Mouse (Mus musculus): ENCODE results near the gene Osbpl2. TPM values are rescaled to one million over a fixed set of nuclear protein-coding genes. Genes with fewer than 3 reads are reported as not detected.
A peak's percentile ranks its signal among the peaks of the same experiment; 100 is the strongest.

The Osbpl2 gene
- total RNA-seq, 1 experiment from 2014 or later: 47.2 TPM

DNA sequence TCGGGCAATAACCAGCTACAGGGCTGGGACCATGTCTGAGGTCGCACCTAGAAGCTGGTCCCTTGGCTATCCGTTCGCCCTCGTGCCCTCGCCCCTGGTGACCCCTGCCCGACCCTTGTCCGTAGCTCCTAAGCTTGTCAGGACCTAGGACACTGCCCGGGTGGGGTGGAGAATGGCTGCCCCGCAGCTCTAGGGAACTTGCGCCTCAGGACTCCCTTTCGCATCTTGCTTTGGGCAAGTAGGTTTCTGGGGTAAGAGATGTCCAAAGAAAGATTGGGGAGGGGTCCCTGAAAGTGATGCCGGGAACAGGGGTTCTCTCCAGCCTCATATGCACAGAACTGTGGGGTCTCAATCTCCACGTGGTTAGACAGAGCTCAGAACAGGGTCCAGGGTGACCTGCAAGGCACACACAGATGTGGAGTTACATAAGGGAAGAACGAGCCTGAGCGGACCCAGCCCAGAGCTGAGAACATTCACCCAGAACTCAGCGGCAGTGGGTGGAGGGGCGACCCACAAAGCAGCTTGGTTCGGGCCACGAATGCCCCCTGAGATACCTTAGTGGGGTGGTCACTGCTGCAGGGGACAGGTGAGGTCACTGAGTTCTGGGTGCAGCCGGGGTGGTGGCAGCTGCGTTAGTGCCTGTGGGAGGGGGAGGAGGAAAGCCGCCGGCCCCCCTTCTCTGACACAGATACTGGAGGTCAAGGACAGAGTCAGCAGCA is 14.3 kb upstream of the Osbpl2 start:
- no peak for DNase-seq

DNA sequence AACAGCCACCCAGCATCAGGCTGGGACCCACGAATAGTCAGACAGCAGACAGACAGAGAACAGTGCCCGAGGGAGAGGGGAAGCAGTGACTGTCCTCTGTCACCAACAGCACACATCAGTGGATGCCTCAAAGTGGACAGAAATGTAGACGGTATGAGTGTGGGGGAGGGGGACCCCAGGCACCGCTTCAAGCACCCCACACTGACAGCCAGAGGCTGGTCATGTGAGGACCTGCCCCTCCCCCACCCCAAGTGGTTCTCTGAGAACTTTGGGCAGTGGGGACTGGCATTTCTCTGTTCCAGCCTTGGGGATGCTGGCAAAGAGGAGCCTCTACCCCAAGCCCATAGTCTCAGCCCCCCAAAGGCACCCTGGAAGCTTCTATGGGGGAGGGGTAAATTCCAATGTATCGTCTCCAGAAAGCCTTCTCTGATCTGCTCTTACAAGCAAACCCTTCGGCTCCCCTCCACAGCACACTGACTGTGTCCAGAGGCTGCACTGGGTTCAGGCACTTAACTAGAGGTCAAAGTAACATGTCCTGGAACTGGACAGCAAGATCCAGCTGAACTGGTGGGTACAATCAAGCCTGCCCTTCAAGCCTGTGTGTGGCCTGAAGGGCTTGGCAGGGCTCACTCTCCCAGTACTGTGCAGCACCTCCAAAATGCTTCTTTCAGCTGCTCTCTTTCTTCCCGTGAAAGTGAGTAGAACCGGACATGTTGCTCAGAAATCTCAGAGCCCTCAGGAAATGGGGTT is 13.5 kb upstream of the Osbpl2 start:
- no peak for DNase-seq

DNA sequence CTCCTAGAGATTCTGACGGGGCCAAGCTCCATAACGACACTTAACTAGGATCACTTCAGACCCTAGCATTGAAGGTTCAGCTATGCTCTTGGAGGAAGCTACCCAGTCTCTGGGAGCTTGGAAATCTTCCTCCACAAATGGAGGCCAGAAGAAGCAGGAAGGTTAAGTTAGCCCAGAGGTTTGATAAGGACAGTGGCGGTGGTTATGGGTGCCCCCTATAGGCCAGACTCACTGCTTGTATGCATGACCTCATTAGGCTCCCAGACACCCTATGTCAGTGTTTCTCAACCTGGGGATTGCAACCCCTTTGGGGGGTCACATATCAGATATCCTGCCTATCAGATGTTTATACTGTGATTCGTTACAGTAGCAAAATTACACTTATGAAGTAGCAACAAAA is 12.0 kb upstream of the Osbpl2 start:
- no peak for DNase-seq

- no peak for DNase-seq
These were observed 10.8 kb upstream of the Osbpl2 start for GRCm38 (mm10) chr2:180108285-180108684.

- DNase-seq: peak; percentile 55
These were observed 4.9 kb upstream of the Osbpl2 start for GRCm38 (mm10) chr2:180113909-180114890.

GRCm38 (mm10) chr2:180115279-180115678 is 3.8 kb upstream of the Osbpl2 start:
- DNase-seq: peak; percentile 47

- DNase-seq: no peak
These were observed 3.0 kb upstream of the Osbpl2 start for GRCm38 (mm10) chr2:180116081-180116493.

- no peak for DNase-seq
These were observed 2.2 kb upstream of the Osbpl2 start for GRCm38 (mm10) chr2:180116741-180117484.

DNA sequence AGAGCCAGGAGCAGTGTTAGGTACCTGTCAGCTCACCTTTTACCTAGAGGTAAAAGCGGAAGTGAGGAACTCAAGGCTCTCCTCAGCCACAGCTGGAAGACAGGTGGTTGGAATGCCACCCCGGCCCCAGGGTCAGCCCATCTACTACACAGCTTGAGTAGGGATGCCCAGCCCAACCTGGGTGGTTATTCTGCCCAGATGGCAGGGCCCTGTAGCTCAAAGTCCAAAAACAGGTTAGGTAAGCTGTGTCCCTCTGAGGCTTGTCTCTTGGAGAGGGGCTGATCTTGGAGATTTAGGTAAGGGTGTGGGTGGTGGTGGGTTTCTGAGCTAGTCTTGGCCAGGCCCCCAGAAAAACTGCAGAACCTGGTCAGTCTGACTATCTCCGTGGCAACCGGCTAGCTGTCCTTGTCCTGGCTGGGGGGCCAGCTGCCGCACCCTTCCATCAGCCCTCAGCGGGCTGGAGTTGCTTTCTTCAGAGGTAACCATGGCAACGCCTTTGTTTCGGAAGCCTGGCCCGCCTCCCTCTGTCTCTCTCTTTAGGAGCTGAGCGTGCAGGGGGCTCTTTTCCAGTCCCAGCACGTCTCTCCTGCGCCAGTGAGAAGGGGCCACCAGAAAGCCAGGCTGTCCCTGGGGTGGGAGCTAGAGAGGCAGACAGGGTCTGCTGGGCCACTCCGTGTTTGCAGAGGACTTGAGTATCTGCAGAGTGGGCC is 1.5 kb upstream of the Osbpl2 start:
- no peak for DNase-seq

- DNase-seq: no peak
These were observed 559 bp downstream of the Osbpl2 start for GRCm38 (mm10) chr2:180119439-180120291.

DNA sequence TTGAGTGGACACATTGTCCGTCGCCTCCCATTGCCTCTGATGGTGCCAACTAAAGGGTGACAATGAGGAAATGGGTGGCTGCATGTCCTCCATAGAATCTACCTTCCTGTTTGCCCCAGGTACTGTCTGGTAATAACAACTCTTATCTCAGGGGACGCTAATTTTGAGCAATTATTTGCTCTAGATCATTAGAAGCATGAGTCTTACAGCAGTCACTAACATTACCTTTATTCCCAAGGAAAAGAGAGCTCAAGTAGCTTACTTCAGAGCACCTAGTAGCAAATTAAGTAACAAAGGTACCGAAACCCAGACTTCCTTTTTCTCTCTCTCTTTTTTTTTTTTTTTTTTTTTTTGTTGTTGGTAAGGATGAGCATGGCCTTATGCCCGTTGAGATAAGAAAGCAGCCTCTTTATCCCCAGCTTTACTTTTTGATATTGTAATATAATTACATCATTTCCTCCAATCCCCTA is 1.2 kb downstream of the Osbpl2 start:
- DNase-seq: no peak

- DNase-seq: no peak
These were observed 5.1 kb downstream of the Osbpl2 start for GRCm38 (mm10) chr2:180124192-180124591.

- peak; percentile 34 for DNase-seq
These were observed 7.1 kb downstream of the Osbpl2 start for GRCm38 (mm10) chr2:180126195-180126594.

DNA sequence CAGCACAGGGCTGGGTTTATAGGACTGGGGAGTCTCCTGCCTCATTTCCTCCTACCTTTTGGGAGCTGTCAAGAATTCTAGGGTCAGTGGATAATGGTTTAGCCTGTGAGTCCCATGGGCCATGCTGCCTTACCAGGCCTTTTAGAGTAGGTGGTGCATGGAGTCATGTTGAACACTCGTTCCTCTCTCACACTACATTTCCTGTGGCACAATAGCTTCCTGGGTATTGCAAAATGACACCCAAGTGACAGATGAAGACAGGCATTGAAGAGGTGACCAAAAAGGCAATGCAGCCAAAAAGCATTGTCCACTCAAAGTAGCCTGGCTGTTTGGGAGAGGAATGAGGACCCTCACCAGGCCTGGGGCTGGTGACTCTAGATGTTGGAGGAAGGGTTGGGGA is 8.6 kb downstream of the Osbpl2 start:
- no peak for DNase-seq

DNA sequence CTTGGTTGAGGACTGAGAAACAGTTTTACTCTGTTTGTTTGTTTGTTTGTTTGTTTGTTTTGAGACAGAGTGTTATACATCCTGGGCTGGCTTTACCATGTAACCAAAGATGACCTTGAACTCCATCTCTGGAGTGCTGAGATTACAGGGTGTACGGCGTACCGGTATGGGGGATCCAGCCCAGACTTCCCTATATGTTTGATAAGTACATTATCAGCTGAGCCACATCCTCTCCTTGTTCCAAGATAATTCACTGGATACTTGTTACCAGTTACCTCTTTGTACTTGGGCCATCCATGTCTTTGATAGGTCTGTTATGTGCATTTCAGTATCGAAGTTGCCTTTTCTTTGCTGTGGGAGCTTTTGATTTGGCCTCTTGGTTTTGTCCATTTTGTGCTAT is 14.1 kb downstream of the Osbpl2 start:
- no peak for DNase-seq

- DNase-seq: no peak
These were observed 14.8 kb downstream of the Osbpl2 start for GRCm38 (mm10) chr2:180133911-180134310.

DNA sequence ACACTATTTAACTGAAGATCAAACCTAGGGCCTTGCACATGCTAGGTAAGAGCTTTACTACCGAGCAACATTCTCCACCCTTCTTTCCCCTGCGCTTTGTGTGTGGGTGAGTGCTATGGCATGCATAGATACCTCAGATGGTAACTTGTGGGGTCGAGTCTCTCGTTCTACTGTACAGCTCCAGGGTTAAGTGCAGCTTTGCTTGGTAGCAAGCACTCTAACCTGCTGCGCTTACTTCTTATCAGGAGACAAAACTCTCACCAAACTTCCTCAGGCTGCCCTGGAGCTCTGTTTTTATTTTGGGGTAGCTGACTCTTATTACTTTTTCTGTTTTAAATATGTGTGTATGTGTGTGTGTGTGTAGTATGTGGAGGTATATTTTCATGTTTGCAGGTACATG is 16.3 kb downstream of the Osbpl2 start:
- DNase-seq: no peak

DNA sequence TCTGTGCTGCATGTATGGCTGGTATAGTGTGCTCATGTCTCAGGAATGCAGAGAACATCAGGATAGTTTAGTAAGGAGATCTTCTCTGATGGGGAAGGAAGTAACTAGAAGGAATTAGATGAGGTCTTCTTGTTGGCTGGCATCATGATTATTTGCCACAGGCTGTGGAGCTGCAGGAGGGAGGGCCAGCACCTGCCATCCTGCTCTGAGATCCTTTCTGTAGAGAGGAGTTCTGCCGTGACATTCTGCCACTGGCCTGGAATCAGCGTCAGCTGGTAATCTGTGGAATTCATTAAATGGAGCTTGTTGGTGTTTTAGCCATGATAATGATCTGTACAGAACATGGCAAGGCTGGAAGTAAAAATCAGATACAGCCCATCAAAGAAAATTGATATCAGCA is 27.0 kb downstream of the Osbpl2 start:
- no peak for DNase-seq

DNA sequence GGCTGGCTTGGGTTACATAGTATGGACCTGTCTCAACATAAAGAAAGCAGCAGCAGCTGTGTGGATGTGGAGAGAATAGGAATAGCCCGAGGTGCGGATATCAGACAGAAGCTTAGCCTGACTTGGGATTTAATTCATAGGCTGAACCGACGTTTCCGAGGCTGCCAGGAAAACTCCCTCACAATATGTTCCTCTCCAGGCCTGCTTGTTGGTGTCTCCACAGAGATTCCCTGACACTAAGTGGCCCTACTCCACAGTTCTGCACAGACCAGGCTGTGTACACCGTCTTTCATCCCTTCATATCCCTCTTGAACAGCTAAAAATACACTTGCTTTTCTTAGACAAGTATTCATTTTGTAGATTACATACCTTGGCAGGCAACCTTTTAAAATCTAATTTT is 28.3 kb downstream of the Osbpl2 start:
- DNase-seq: no peak

GRCm38 (mm10) chr2:180148551-180148950 is 29.4 kb downstream of the Osbpl2 start:
- DNase-seq: no peak

Data from adrenal gland, postnatal 25 days (tissue).